Comparison of ENCODE assay signal across 11 mouse cellular contexts in genomic region chr2:5295098-5295497, GRCm38 (mm10).
"Had no signal": no experiment of that assay in that cellular context is flagged by ENCODE, and none has a peak within 500 bp of the region (broad histone marks: within the 10 kb centered on the region; RNA-seq: fewer than 3 reads in every experiment).

No protein-coding gene starts in this region.

- H3K4me3 ChIP-seq: left cerebral cortex, adult 2 months; liver, embryonic 13.5 days; midbrain, embryonic 10.5 days; myocyte; neural tube, embryonic 15.5 days had no signal

- H3K36me3 ChIP-seq: liver, embryonic 13.5 days; midbrain, embryonic 10.5 days; neural tube, embryonic 15.5 days had no signal

- H3K9me3 ChIP-seq: liver, embryonic 13.5 days; midbrain, embryonic 10.5 days; neural tube, embryonic 15.5 days had no signal

- H3K27me3 ChIP-seq: liver, embryonic 13.5 days; neural tube, embryonic 15.5 days had no signal

- H3K27ac ChIP-seq: left cerebral cortex, adult 2 months; liver, embryonic 13.5 days; midbrain, embryonic 10.5 days; neural tube, embryonic 15.5 days had no signal

- H3K9ac ChIP-seq: liver, embryonic 13.5 days; neural tube, embryonic 15.5 days had no signal

- H3K4me1 ChIP-seq: liver, embryonic 13.5 days; neural tube, embryonic 15.5 days had no signal

- DNase-seq: liver; liver, embryonic 13.5 days; lung, adult 18-20 months; midbrain, embryonic 14.5 days; right cerebral cortex, adult 18-20 months; right cerebral cortex, postnatal 25 days; thymus, postnatal 36 days had no signal

- H3K4me2 ChIP-seq: liver, embryonic 13.5 days; neural tube, embryonic 15.5 days had no signal
